In genomic region chr16:55838510-55839474, GRCm38 (mm10) we compare ENCODE assay signal across 8 mouse cellular contexts. TPM values are rescaled to one million over a fixed set of nuclear protein-coding genes. Genes with fewer than 3 reads are reported as not detected.
DNase-seq lines count a peak whose midpoint lies in the region; ATAC-seq and TF ChIP-seq lines count a peak whose summit lies in the region.

Nfkbiz (minus strand) TSS chr16:55838899.

- H3K4me3 ChIP-seq in embryonic facial prominence, embryonic 12.5 days: peak within 1 kb of the TSS; percentile 69
- H3K4me3 ChIP-seq in heart, adult 2 months: peak within 1 kb of the TSS; percentile 90
- H3K4me3 ChIP-seq in kidney, adult 2 months (ENCODE audit: insufficient read depth, low read depth, low read length): peak within 1 kb of the TSS; percentile 80

- H3K79me2 ChIP-seq in heart, adult 2 months (replicated peaks; ENCODE audit: control insufficient read depth, insufficient read depth, low read length): no peaks in the 10 kb centered on the region

- TF ChIP-seq POLR2A in heart, adult 2 months (IDR thresholded peaks at IDR 0.05; ENCODE audit: insufficient read depth, low read depth, low read length): peak; percentile 34; the same call in 1 of the 2 replicates
- no peak for TF ChIP-seq POLR2A in kidney, adult 2 months (IDR thresholded peaks at IDR 0.05; ENCODE audit: low read depth, low read length)

- ATAC-seq in embryonic facial prominence, embryonic 12.5 days (ENCODE audit: insufficient number of reproducible peaks, insufficient read depth, low FRiP score, low TSS enrichment): peak; percentile 88

- no peak for TF ChIP-seq CTCF in heart, adult 2 months (IDR thresholded peaks at IDR 0.05)
- TF ChIP-seq CTCF in kidney, adult 2 months (conservative IDR thresholded peaks at IDR 0.05; ENCODE audit: insufficient read depth, insufficient read length, low read depth, low read length): no peak

- H3K4me1 ChIP-seq in embryonic facial prominence, embryonic 12.5 days: 0 out of 2 replicates have a peak, but pooled peaks cover 8% of the 10 kb centered on the region
- no peaks in the 10 kb centered on the region; the same call in 1 of the 2 replicates for H3K4me1 ChIP-seq in heart, adult 2 months (ENCODE audit: control insufficient read depth, insufficient read depth, low read length)
- no peaks in the 10 kb centered on the region for H3K4me1 ChIP-seq in kidney, adult 2 months (ENCODE audit: control insufficient read depth, insufficient read depth, low read length)

- peak; percentile 92 for DNase-seq in 416B (ENCODE audit: low read depth)
- DNase-seq in adrenal gland, postnatal 36 days: peak; percentile 92 to 94
- peak; percentile 93 to 96 for DNase-seq in heart, adult 2 months
- DNase-seq in kidney, adult 2 months: peak; percentile 93
- DNase-seq in liver: peak; percentile 80
- DNase-seq in monocyte, adult 2 months (ENCODE audit: low read depth in 1 of 2, low spot score in 2 of 2): peak; percentile 34 to 79
- peak; percentile 46 to 61 for DNase-seq in spleen, postnatal 14 days (ENCODE audit: low spot score in 2 of 2)

- intact Hi-C loops in heart, adult 2 months (cut with DNase I): loop anchor here (1.0 kb wide), 1 partner anchor 18 kb away; no protein-coding TSS in a partner anchor

- TF ChIP-seq EP300 in heart, adult 2 months (IDR thresholded peaks at IDR 0.05; ENCODE audit: insufficient read depth, low read depth, low read length): no peak

- H3K27ac ChIP-seq in embryonic facial prominence, embryonic 12.5 days: peak within 1 kb of the TSS; percentile 80
- peak within 1 kb of the TSS; percentile 99 for H3K27ac ChIP-seq in heart, adult 2 months
- peak within 1 kb of the TSS; percentile 86 for H3K27ac ChIP-seq in kidney, adult 2 months (ENCODE audit: insufficient read depth, low read depth, low read length)

- no peaks in the 10 kb centered on the region for H3K27me3 ChIP-seq in embryonic facial prominence, embryonic 12.5 days
- no peaks in the 10 kb centered on the region for H3K27me3 ChIP-seq in heart, adult 2 months (ENCODE audit: control insufficient read depth, insufficient read depth, low read length)
- H3K27me3 ChIP-seq in kidney, adult 2 months (replicated peaks; ENCODE audit: control insufficient read depth, insufficient read depth, low read length): no peaks in the 10 kb centered on the region

- H3K9ac ChIP-seq in embryonic facial prominence, embryonic 12.5 days: peak within 1 kb of the TSS; percentile 66
- peak within 1 kb of the TSS; percentile 96 for H3K9ac ChIP-seq in heart, adult 2 months (ENCODE audit: low read depth, low read length)

- no peaks in the 10 kb centered on the region for H3K9me3 ChIP-seq in embryonic facial prominence, embryonic 12.5 days

- H3K36me3 ChIP-seq in embryonic facial prominence, embryonic 12.5 days: peaks cover 4% of the 10 kb centered on the region; the same call in 1 of the 2 replicates
- H3K36me3 ChIP-seq in heart, adult 2 months (ENCODE audit: control insufficient read depth, insufficient read depth, low read length): peaks cover 3% of the 10 kb centered on the region; the same call in 1 of the 2 replicates
- H3K36me3 ChIP-seq in kidney, adult 2 months (ENCODE audit: control insufficient read depth, insufficient read depth, low read length): no peaks in the 10 kb centered on the region

- H3K4me2 ChIP-seq in embryonic facial prominence, embryonic 12.5 days (replicated peaks): peak within 1 kb of the TSS; percentile 69

- WGBS in embryonic facial prominence, embryonic 12.5 days: under 1% methylated on average over 40 of the region's 40 CpGs
- under 1% methylated on average over 40 of the region's 40 CpGs for WGBS in heart, adult 2 months
- WGBS in kidney, adult 2 months: under 1% methylated on average over 40 of the region's 40 CpGs

RNA-seq across cellular contexts. Expression of gene Nfkbiz, which starts in this region (rescaled TPM):
- 1 to 10 TPM; 4.6 to 5.6 TPM for total RNA-seq in adrenal gland, postnatal 36 days (2021)
- 4.2 and 4.8 TPM in 2 replicates for polyA plus RNA-seq in embryonic facial prominence, embryonic 12.5 days (2016; fragmentation: Nextera tagmentation; extraction: Ambion mirVana)
- total RNA-seq in heart, adult 2 months (2021): 1 to 10 TPM; 2.1 to 2.3 TPM
- polyA plus RNA-seq in heart, adult 2 months (2012; rRNA removed): 2.8 and 3.4 TPM in 2 replicates
- 4.7 and 5.2 TPM in 2 replicates for polyA plus RNA-seq in kidney, adult 2 months (2012; rRNA removed)

Comparison
In these comparisons a context has a peak if more than half of its experiments do, and no peak if none do; other contexts are left out.
1. Peak in every context shown above with its lines: DNase-seq, ATAC-seq, H3K4me3 ChIP-seq and H3K27ac ChIP-seq.